Mouse (Mus musculus) lung, postnatal 25 days (tissue): Measurements from ENCODE around the gene Ppm1n.
"Not testable (repeated sequence)": the region's sequence is repeated elsewhere in the genome, so short reads cannot be mapped to it uniquely, and the experiment has no call there.

ENCODE experiments used
- DNase-seq: peaks from one replicate; pipeline ENCODE4 v3.0.0; 2022; ENCODE audit warnings: low spot score

The Ppm1n gene

GRCm38 (mm10) chr7:19282791-19283405 lies 3.0 kb upstream of the Ppm1n start:
- DNase-seq: no peak

GRCm38 (mm10) chr7:19282385-19282784 lies 2.5 kb upstream of the Ppm1n start, which contains the start of gene Rtn2:
Gene Rtn2 (plus strand): TSS chr7:19282624.
- DNase-seq: peak; percentile 67

GRCm38 (mm10) chr7:19281680-19282304 lies 1.9 kb upstream of the Ppm1n start:
- DNase-seq: not testable (repeated sequence)

- DNase-seq: no peak
These were observed 812 bp downstream of the Ppm1n start for GRCm38 (mm10) chr7:19279052-19279451.

- DNase-seq: no peak
These were observed 3.6 kb downstream of the Ppm1n start for GRCm38 (mm10) chr7:19276253-19276652.

GRCm38 (mm10) chr7:19272173-19272764 lies 7.6 kb downstream of the Ppm1n start:
- DNase-seq: peak; percentile 86

GRCm38 (mm10) chr7:19271238-19272172 lies 8.4 kb downstream of the Ppm1n start, which contains the start of gene Vasp:
Gene Vasp (minus strand): TSS chr7:19271817.
- peak; percentile 91 for DNase-seq

GRCm38 (mm10) chr7:19270509-19271237 lies 9.2 kb downstream of the Ppm1n start:
- DNase-seq: no peak

GRCm38 (mm10) chr7:19269721-19270441 lies 10.0 kb downstream of the Ppm1n start:
- DNase-seq: peak; percentile 80

- peak; percentile 73 for DNase-seq
These were observed 10.7 kb downstream of the Ppm1n start for GRCm38 (mm10) chr7:19268993-19269681.

GRCm38 (mm10) chr7:19267051-19267450 lies 12.8 kb downstream of the Ppm1n start:
- peak; percentile 52 for DNase-seq

- DNase-seq: peak; percentile 47
These were observed 13.7 kb downstream of the Ppm1n start for GRCm38 (mm10) chr7:19265928-19266822.

- no peak for DNase-seq
These were observed 14.7 kb downstream of the Ppm1n start for GRCm38 (mm10) chr7:19265147-19265546.

- no peak for DNase-seq
These were observed 21.5 kb downstream of the Ppm1n start for GRCm38 (mm10) chr7:19258336-19258735.

GRCm38 (mm10) chr7:19257390-19258022 lies 22.4 kb downstream of the Ppm1n start:
- DNase-seq: peak; percentile 90

- DNase-seq: no peak
These were observed 23.3 kb downstream of the Ppm1n start for GRCm38 (mm10) chr7:19256567-19256966.

- DNase-seq: no peak
These were observed 24.5 kb downstream of the Ppm1n start for GRCm38 (mm10) chr7:19255395-19255794.

- no peak for DNase-seq
These were observed 26.4 kb downstream of the Ppm1n start for GRCm38 (mm10) chr7:19253437-19253836.

GRCm38 (mm10) chr7:19252078-19252477 lies 27.8 kb downstream of the Ppm1n start:
- no peak for DNase-seq
